Mouse (Mus musculus) frontal cortex, adult (tissue): ENCODE data around the gene S100a14.
A peak's percentile ranks its signal among the peaks of the same experiment; 100 is the strongest.

Source experiments
- ATAC-seq: cut with Nextera tagmentation; 2 replicates; pipeline ENCODE4 v1.9.2; 2017; ENCODE audit warnings: mild to moderate bottlenecking, moderate library complexity, mixed read lengths; ENCODE audit not compliant: low TSS enrichment

Gene S100a14

GRCm38 (mm10) chr3:90517711-90518110 lies 8.9 kb upstream of the S100a14 start:
- ATAC-seq = no peak

GRCm38 (mm10) chr3:90525421-90525820 lies 1.2 kb upstream of the S100a14 start:
- ATAC-seq = peak; percentile 98

- no peak for ATAC-seq
These were observed 580 bp upstream of the S100a14 start for GRCm38 (mm10) chr3:90526076-90526475.

- ATAC-seq = no peak
These were observed 726 bp downstream of the S100a14 start for GRCm38 (mm10) chr3:90527291-90527873.

GRCm38 (mm10) chr3:90531713-90532112 lies 5.1 kb downstream of the S100a14 start:
- ATAC-seq = no peak

DNA sequence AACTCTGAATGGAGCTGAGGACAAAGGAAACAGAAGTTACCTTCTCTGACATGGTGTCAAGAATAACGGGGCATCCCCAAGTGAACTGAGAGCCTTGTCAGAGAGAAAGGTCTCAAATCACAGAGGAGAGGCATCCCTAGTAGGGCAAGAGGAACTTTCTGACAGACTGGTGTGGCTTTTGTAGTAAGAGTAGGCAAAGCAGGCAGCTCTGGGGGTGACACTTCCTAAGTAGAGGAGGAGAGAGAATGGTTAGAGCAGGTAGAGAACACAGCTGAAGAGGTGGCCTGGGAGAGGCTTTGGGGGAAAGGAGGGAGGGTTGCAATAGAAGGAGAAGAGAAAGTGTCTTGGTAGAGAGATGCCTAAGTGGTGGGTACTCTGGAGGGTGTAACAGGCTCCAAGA lies 8.8 kb downstream of the S100a14 start:
- no peak for ATAC-seq

DNA sequence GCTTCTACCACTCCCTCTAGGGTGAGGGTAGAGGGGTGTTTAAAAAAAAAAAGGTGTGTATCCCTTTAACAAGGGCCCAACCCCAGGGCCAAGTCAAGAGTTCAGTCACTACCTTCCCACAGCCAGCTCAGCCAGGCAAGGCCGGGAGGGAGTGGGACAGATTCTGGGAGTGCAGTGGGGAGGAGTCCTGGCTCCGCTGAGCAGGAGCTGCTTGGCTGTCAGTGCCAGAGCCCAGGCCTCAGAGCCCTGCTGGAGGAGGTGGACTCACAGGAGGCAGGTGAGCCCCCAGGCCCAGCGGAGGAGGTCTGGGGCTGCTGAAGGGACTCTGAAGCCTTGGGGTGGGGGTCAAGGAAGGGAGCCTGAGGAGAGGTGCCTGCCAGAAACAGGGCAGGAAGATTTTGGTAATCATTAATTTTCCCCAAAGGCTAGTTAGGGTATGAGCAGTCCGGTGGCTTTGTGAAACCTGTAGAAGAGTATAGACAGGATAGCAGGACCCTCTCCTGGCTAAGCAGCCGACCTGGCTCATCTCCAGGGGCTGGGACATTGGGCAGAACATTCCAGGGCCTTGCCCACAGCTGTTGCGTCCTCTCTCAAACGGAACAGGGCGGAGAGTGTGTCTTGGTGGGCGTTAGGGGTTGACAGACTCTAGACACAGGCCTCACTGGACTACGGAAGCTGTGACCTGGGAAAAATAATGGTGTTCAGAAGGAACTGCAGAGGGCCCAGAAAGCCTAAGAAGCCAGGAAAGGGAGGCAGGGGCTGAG lies 10.7 kb downstream of the S100a14 start, which contains the start of gene S100a16:
S100a16 (plus strand) TSS at position 114 of the 764 bp plus-strand sequence.
- ATAC-seq = peak; percentile 77

DNA sequence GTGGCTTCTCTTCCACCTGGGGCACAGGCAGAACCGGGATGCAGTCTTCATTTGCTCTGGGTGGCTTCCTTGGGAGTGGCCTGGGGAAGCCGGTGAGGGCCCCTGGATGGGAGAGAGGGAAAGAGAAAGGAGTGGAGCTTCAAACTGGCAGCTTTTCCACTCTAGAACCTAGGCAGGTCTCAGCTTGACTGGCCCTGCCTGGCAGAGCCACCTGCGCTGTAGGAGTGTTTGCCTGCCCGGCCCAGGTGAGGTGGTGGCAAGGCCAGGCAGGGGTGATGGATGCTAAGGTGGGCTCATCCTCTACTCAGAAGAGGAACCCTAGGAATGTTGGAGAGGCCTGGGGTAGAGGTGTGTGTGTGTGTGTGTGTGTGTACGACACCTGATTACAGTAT lies 11.2 kb downstream of the S100a14 start:
- no peak for ATAC-seq

GRCm38 (mm10) chr3:90540904-90541303 lies 14.2 kb downstream of the S100a14 start:
- peak; percentile 75 for ATAC-seq

DNA sequence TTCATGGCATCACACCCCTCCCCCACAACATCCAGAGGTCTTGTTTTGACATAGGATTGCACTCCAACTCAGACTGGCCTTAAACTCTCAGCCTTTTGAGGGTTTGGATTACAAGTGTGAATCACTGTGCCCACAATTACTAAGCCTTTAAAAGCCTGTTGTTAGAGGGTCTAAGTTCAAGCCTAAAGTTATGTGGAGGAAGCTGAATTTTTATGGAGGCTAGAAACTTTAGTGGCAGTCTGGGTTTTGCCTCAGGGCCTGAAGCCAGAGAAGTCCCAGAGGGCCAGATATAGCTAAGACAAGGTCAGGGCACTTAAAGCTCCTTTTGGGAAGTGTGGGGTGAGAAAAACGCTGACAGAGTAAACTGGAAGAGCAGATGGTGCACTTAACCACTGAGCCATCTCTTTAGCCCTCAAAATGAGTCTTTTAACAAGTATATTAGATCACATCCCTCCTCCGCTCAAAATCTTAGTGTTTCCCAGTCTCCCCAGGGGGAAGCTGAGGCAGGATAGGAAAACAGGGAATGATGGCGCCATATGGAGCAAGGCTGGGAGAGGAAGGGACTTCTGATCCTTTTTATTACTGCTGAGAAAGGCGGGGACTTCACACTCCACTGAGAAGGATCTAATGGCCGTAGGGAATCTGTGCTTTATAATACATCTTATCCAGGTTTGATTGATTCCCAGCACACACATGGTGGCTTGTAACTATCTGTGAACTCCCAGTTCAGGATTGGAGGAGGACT lies 23.2 kb downstream of the S100a14 start:
- no peak for ATAC-seq

GRCm38 (mm10) chr3:90550421-90550790 lies 23.8 kb downstream of the S100a14 start:
- no peak for ATAC-seq

GRCm38 (mm10) chr3:90552231-90552630 lies 25.6 kb downstream of the S100a14 start:
- no peak for ATAC-seq

GRCm38 (mm10) chr3:90555954-90556353 lies 29.3 kb downstream of the S100a14 start:
- ATAC-seq = peak; percentile 88

- ATAC-seq = no peak
These were observed 33.5 kb downstream of the S100a14 start, which contains the start of gene S100a3 for GRCm38 (mm10) chr3:90560008-90560628. S100a3 (plus strand) TSS chr3:90560578.

- ATAC-seq = no peak
These were observed 48.0 kb downstream of the S100a14 start for GRCm38 (mm10) chr3:90574691-90575090.

DNA sequence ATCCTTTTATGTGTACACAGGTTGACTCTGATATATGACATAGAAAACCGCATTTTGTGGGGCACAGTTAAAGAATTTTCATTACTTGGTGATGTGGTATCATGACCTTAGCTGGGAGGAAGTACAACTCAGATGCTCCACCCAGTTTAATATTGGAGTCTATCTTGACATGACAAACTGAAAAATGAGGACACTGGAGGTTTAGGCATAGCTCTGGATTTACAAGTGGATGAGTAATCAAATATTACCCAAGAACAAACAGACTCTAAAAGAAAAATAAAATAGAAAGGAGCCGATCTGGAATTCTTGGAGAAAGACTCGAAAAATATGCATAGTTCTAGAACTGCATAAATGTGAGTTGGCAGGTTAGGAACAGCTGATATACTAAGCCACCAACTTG lies 48.7 kb downstream of the S100a14 start:
- no peak for ATAC-seq

DNA sequence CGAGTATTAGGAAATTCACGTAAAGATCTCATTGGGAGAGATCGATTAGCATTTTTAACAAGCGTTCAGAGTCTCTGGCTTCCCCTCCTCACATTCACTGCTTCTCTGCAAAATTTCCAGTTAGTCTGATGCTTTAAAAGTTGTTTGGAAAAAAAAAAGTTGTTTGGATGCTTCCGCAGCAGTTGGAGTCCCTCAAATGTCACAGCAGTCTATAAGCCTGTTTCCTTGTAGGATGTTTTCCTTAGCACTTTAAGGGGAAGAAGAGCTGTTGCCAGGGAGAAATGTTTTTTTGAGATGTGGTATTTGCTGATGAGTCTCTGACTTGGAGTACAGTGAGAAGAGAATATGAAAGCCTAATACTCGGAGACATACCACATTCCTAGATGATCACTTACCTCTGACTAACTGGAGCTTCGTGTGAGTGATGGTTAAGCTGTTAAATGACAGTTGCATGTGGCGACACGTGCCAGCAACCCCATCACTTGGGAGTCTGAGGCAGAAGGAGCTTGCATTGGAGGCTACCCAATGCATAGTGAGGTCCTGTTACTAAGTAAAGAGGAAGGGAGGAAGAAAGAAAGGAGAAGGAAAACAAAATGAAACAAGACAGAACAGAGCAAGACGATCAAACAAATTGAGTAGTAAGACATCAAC lies 49.8 kb downstream of the S100a14 start:
- peak; percentile 47; the same call in 1 of the 2 replicates for ATAC-seq
